ENCODE assay signal across 23 mouse cellular contexts in the genomic region with DNA sequence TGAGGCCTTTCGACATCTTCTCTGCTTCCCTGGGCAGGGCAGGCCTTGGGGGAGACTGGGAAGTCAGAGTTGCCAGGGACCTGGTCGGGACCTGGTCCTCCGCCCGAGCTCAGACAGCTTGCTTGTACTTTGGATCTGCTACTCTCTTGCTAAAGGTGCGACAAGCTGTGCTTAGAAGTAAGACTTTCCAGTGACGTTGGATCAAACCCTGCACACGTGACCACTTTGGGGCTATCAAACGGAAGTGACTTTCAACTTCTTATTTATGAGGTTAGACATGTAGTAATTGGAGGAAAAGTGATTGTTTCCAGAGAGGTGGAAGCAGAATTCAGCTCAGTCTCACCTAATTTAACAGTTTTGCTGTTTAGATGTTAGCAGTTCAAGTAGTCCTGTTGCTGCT. TPM values are rescaled to one million over a fixed set of nuclear protein-coding genes. Genes with fewer than 3 reads are reported as not detected.
DNase-seq lines count a peak whose midpoint lies in the region; ATAC-seq and TF ChIP-seq lines count a peak whose summit lies in the region.
"Had no signal": no experiment of that assay in that cellular context is flagged by ENCODE, and none has a peak within 500 bp of the region (broad histone marks: within the 10 kb centered on the region; RNA-seq: fewer than 3 reads in every experiment).

No protein-coding gene starts in this region.

- H3K36me3 ChIP-seq in midbrain, embryonic 11.5 days (ENCODE audit: control insufficient read depth, insufficient read depth, low read length) = no peaks in the 10 kb centered on the region
- H3K36me3 ChIP-seq in midbrain, postnatal 0 days (ENCODE audit: insufficient read depth, low read length) = no peaks in the 10 kb centered on the region
- no peaks in the 10 kb centered on the region; the same call in 1 of the 2 replicates for H3K36me3 ChIP-seq in small intestine, adult 2 months (ENCODE audit: control insufficient read depth, insufficient read depth, low read length)
- H3K36me3 ChIP-seq: embryonic facial prominence, embryonic 10.5 days; heart, embryonic 15.5 days; hindbrain, embryonic 15.5 days had no signal

- H3K9me3 ChIP-seq in midbrain, embryonic 11.5 days (ENCODE audit: control insufficient read depth, low read length) = no peaks in the 10 kb centered on the region
- H3K9me3 ChIP-seq in midbrain, postnatal 0 days (ENCODE audit: low read length) = no peaks in the 10 kb centered on the region
- H3K9me3 ChIP-seq: embryonic facial prominence, embryonic 10.5 days; forebrain, embryonic 13.5 days; G1E; heart, embryonic 10.5 days; heart, embryonic 15.5 days; hindbrain, embryonic 15.5 days had no signal

- no peak overlapping the region for H3K9ac ChIP-seq in midbrain, embryonic 11.5 days (ENCODE audit: low read length)
- H3K9ac ChIP-seq in midbrain, postnatal 0 days (replicated peaks; ENCODE audit: low read length, poor library complexity, severe bottlenecking) = no peak overlapping the region
- H3K9ac ChIP-seq: forebrain, embryonic 13.5 days; forebrain, postnatal 0 days; heart, embryonic 15.5 days; hindbrain, embryonic 15.5 days had no signal

- intact Hi-C loops in gastrocnemius, adult 2 months (cut with DNase I) = no loop called here

- no peaks in the 10 kb centered on the region for H3K4me1 ChIP-seq in midbrain, embryonic 11.5 days (ENCODE audit: control insufficient read depth, insufficient read depth, low read length)
- H3K4me1 ChIP-seq in midbrain, postnatal 0 days (ENCODE audit: insufficient read depth, low read length) = no peaks in the 10 kb centered on the region
- H3K4me1 ChIP-seq in small intestine, adult 2 months (ENCODE audit: control insufficient read depth, insufficient read depth, insufficient read length, low read length) = peaks cover 6% of the 10 kb centered on the region; the same call in 1 of the 2 replicates
- H3K4me1 ChIP-seq: hindbrain, embryonic 15.5 days had no signal

- no peak for ATAC-seq in midbrain, embryonic 11.5 days (ENCODE audit: low FRiP score)
- no peak for ATAC-seq in midbrain, postnatal 0 days (ENCODE audit: low FRiP score)
- ATAC-seq: forebrain, embryonic 13.5 days; forebrain, postnatal 0 days; inflammation-experienced regulatory T-cells, adult 6 months; intestine, postnatal 0 days had no signal

- no peak overlapping the region for H3K4me3 ChIP-seq in gastrocnemius, adult 2 months
- no peak overlapping the region for H3K4me3 ChIP-seq in midbrain, embryonic 11.5 days (ENCODE audit: low read depth, low read length)
- no peak overlapping the region for H3K4me3 ChIP-seq in midbrain, postnatal 0 days (ENCODE audit: low read depth, low read length)
- H3K4me3 ChIP-seq in small intestine, adult 2 months (ENCODE audit: low read depth, low read length) = peak overlapping the region; percentile 39
- H3K4me3 ChIP-seq: embryonic facial prominence, embryonic 10.5 days; forebrain, embryonic 13.5 days; heart, embryonic 10.5 days; heart, embryonic 15.5 days; hindbrain, embryonic 15.5 days had no signal

- H3K27ac ChIP-seq in gastrocnemius, adult 2 months = peak overlapping the region; percentile 38; the same call in 1 of the 2 replicates
- no peak overlapping the region for H3K27ac ChIP-seq in midbrain, embryonic 11.5 days (ENCODE audit: low read depth, low read length)
- H3K27ac ChIP-seq in midbrain, postnatal 0 days (ENCODE audit: low read depth, low read length) = no peak overlapping the region
- peak overlapping the region; percentile 14; the same call in 1 of the 2 replicates for H3K27ac ChIP-seq in small intestine, adult 2 months (ENCODE audit: insufficient read depth, low read depth, low read length)
- H3K27ac ChIP-seq: embryonic facial prominence, embryonic 10.5 days; forebrain, embryonic 13.5 days; heart, embryonic 10.5 days; heart, embryonic 15.5 days; hindbrain, embryonic 15.5 days had no signal

- TF ChIP-seq POLR2A in small intestine, adult 2 months (IDR thresholded peaks at IDR 0.05; ENCODE audit: low read depth, low read length) = no peak; the same call in 1 of the 2 replicates

- 89% methylated on average over 8 of the region's 8 CpGs for WGBS in midbrain, embryonic 11.5 days
- 89% methylated on average over 8 of the region's 8 CpGs for WGBS in midbrain, postnatal 0 days
- 40% methylated on average over 8 of the region's 8 CpGs for WGBS in small intestine, adult 2 months

- TF ChIP-seq CTCF in gastrocnemius, adult 2 months (IDR thresholded peaks at IDR 0.05) = no peak
- no peak for TF ChIP-seq CTCF in midbrain, postnatal 0 days (IDR thresholded peaks at IDR 0.05)
- TF ChIP-seq CTCF in small intestine, adult 2 months (IDR thresholded peaks at IDR 0.05; ENCODE audit: extremely low read depth, insufficient read length, insufficient replicate concordance, low read depth, low read length) = no peak

- no peak for DNase-seq in gastrocnemius, adult 2 months
- DNase-seq in gastrocnemius, postnatal 25 days = no peak
- DNase-seq in midbrain, embryonic 11.5 days (ENCODE audit: low spot score, missing footprints) = peak; percentile 47
- DNase-seq in midbrain, postnatal 0 days (ENCODE audit: low spot score) = no peak
- peak; percentile 25 for DNase-seq in induced T-regulatory cell, adult 2 months (ENCODE audit: low read depth)
- DNase-seq in kidney, adult 8-10 months = no peak
- no peak for DNase-seq in T-cell, adult 2 months (ENCODE audit: low spot score)
- DNase-seq: adrenal gland, postnatal 14 days; cerebellum, adult 11-12 months; cerebellum, adult 9-10 months; cerebellum, postnatal 25 days; forebrain, postnatal 0 days; gastrocnemius, postnatal 10 days; heart, postnatal 14 days had no signal

- no peak overlapping the region for H3K4me2 ChIP-seq in midbrain, embryonic 11.5 days
- no peak overlapping the region for H3K4me2 ChIP-seq in midbrain, postnatal 0 days (ENCODE audit: low read depth, low read length, poor library complexity, severe bottlenecking)
- H3K4me2 ChIP-seq: forebrain, embryonic 13.5 days; heart, embryonic 15.5 days; hindbrain, embryonic 15.5 days had no signal

- H3K27me3 ChIP-seq in midbrain, embryonic 11.5 days (ENCODE audit: control insufficient read depth, insufficient read depth, low read length) = no peaks in the 10 kb centered on the region
- H3K27me3 ChIP-seq in midbrain, postnatal 0 days (ENCODE audit: insufficient read depth, low read length) = no peaks in the 10 kb centered on the region
- H3K27me3 ChIP-seq in small intestine, adult 2 months (ENCODE audit: control insufficient read depth, insufficient read depth, low read length) = no peaks in the 10 kb centered on the region
- H3K27me3 ChIP-seq: forebrain, embryonic 13.5 days; heart, embryonic 15.5 days; hindbrain, embryonic 15.5 days had no signal

RNA-seq across cellular contexts. Expression of gene Map3k20, which starts 7.1 kb away (rescaled TPM):
- 100 to 1,000 TPM; 338 to 407 TPM for total RNA-seq in gastrocnemius, adult 2 months (2021)
- 100 to 1,000 TPM; 311 to 336 TPM for total RNA-seq in gastrocnemius, postnatal 25 days (2021)
- 7.5 and 8.3 TPM in 2 replicates for polyA plus RNA-seq in midbrain, embryonic 11.5 days (2014; fragmentation: Nextera tagmentation; extraction: Ambion mirVana)
- total RNA-seq in midbrain, postnatal 0 days (2014; rRNA removed) = 8.0 and 8.5 TPM in 2 replicates
- 3.4 and 3.6 TPM in 2 replicates for polyA plus RNA-seq in midbrain, postnatal 0 days (2015; fragmentation: Nextera tagmentation; extraction: Ambion mirVana)
- 5.3 and 6.0 TPM in 2 replicates for polyA plus RNA-seq in small intestine, adult 2 months (2012; rRNA removed)

Comparison
In these comparisons a context has a peak if more than half of its experiments do, and no peak if none do; other contexts are left out.
1. DNase-seq: peak in midbrain, embryonic 11.5 days (single experiment) and induced T-regulatory cell, adult 2 months (single experiment); none in gastrocnemius, adult 2 months (single experiment), gastrocnemius, postnatal 25 days (single experiment), midbrain, postnatal 0 days (single experiment), kidney, adult 8-10 months (0 of 2) and T-cell, adult 2 months (single experiment).
2. H3K27ac ChIP-seq: peak in gastrocnemius, adult 2 months (single experiment) and small intestine, adult 2 months (single experiment); none in midbrain, embryonic 11.5 days (single experiment) and midbrain, postnatal 0 days (single experiment).
3. RNA of gene Map3k20, which starts 7.1 kb away (total RNA-seq): 338 to 407 TPM in gastrocnemius, adult 2 months and 311 to 336 TPM in gastrocnemius, postnatal 25 days; 8.0 to 8.5 TPM in midbrain, postnatal 0 days; every median in the first group is over 10 times any median in the second.